18 mouse cellular contexts compared by ENCODE assay signal in genomic region chr19:57985918-57986900, GRCm38 (mm10).
DNase-seq lines count a peak whose midpoint lies in the region; ATAC-seq and TF ChIP-seq lines count a peak whose summit lies in the region.
"Had no signal": no experiment of that assay in that cellular context is flagged by ENCODE, and none has a peak within 500 bp of the region (broad histone marks: within the 10 kb centered on the region; RNA-seq: fewer than 3 reads in every experiment).

No protein-coding gene starts in this region.

- peak; percentile 33 for DNase-seq in lung, postnatal 0 days (ENCODE audit: low spot score)
- DNase-seq in lung, adult 2 months = no peak
- no peak for DNase-seq in natural killer cell, adult 2 months (ENCODE audit: low spot score in 2 of 2)
- DNase-seq in left cerebral cortex, postnatal 36 days (ENCODE audit: low spot score in 2 of 2) = no peak
- no peak for DNase-seq in ovary, postnatal 36 days (ENCODE audit: low spot score)
- DNase-seq: adrenal gland, postnatal 36 days; cerebellum, adult 11 months; heart, postnatal 36 days; layer of hippocampus, postnatal 36 days; right cerebral cortex, postnatal 4 days had no signal

- no peaks in the 10 kb centered on the region for H3K9me3 ChIP-seq in lung, postnatal 0 days (ENCODE audit: low read length)
- H3K9me3 ChIP-seq in forebrain, embryonic 13.5 days (replicated peaks) = no peaks in the 10 kb centered on the region
- H3K9me3 ChIP-seq in hindbrain, embryonic 15.5 days = no peaks in the 10 kb centered on the region
- H3K9me3 ChIP-seq in neural tube, embryonic 12.5 days = no peaks in the 10 kb centered on the region
- H3K9me3 ChIP-seq: lung, embryonic 15.5 days had no signal

- no peak for TF ChIP-seq POLR2A in lung, adult 2 months (IDR thresholded peaks at IDR 0.05; ENCODE audit: borderline replicate concordance, extremely low read depth, low read depth, low read length)

- TF ChIP-seq EP300 in lung, postnatal 0 days (IDR thresholded peaks at IDR 0.05) = no peak

- H3K27me3 ChIP-seq in lung, postnatal 0 days (replicated peaks; ENCODE audit: insufficient read depth, low read length) = no peaks in the 10 kb centered on the region
- no peaks in the 10 kb centered on the region for H3K27me3 ChIP-seq in forebrain, embryonic 13.5 days
- no peaks in the 10 kb centered on the region for H3K27me3 ChIP-seq in hindbrain, embryonic 15.5 days
- H3K27me3 ChIP-seq in neural tube, embryonic 12.5 days (replicated peaks) = no peaks in the 10 kb centered on the region
- H3K27me3 ChIP-seq: lung, embryonic 15.5 days had no signal

- intact Hi-C loops in left cerebral cortex, postnatal 36 days (cut with DNase I) = no loop called here

- H3K27ac ChIP-seq in lung, postnatal 0 days (ENCODE audit: low read length) = no peak overlapping the region
- peak overlapping the region; percentile 81 for H3K27ac ChIP-seq in forebrain, embryonic 13.5 days
- no peak overlapping the region for H3K27ac ChIP-seq in hindbrain, embryonic 15.5 days (replicated peaks)
- no peak overlapping the region for H3K27ac ChIP-seq in neural tube, embryonic 12.5 days
- H3K27ac ChIP-seq: lung, embryonic 15.5 days had no signal

- H3K9ac ChIP-seq in lung, postnatal 0 days (replicated peaks; ENCODE audit: low read depth) = no peak overlapping the region
- H3K9ac ChIP-seq in forebrain, embryonic 13.5 days = no peak overlapping the region
- no peak overlapping the region for H3K9ac ChIP-seq in hindbrain, embryonic 15.5 days
- no peak overlapping the region for H3K9ac ChIP-seq in neural tube, embryonic 12.5 days
- H3K9ac ChIP-seq: lung, embryonic 15.5 days had no signal

- 0 out of 2 replicates have a peak, but pooled peaks have one; percentile 23 for ATAC-seq in lung, postnatal 0 days
- peak; percentile 68; the same call in 1 of the 2 replicates for ATAC-seq in forebrain, embryonic 13.5 days
- ATAC-seq in hindbrain, embryonic 15.5 days (ENCODE audit: low FRiP score, low read depth) = peak; percentile 45; the same call in 1 of the 2 replicates
- peak; percentile 85 for ATAC-seq in neural tube, embryonic 12.5 days (ENCODE audit: low FRiP score, low read depth)

- H3K4me2 ChIP-seq in lung, postnatal 0 days (replicated peaks; ENCODE audit: low read depth, low read length) = no peak overlapping the region
- no peak overlapping the region for H3K4me2 ChIP-seq in forebrain, embryonic 13.5 days
- no peak overlapping the region for H3K4me2 ChIP-seq in hindbrain, embryonic 15.5 days
- no peak overlapping the region for H3K4me2 ChIP-seq in neural tube, embryonic 12.5 days (replicated peaks)
- H3K4me2 ChIP-seq: heart, embryonic 11.5 days; lung, embryonic 15.5 days had no signal

- H3K4me1 ChIP-seq in lung, postnatal 0 days (ENCODE audit: insufficient read depth, low read depth, low read length) = no peaks in the 10 kb centered on the region
- no peaks in the 10 kb centered on the region for H3K4me1 ChIP-seq in lung, adult 2 months (ENCODE audit: control insufficient read depth, insufficient read depth, low read length)
- peaks cover 53% of the 10 kb centered on the region for H3K4me1 ChIP-seq in forebrain, embryonic 13.5 days
- H3K4me1 ChIP-seq in hindbrain, embryonic 15.5 days (replicated peaks) = peaks cover 15% of the 10 kb centered on the region; the same call in 1 of the 2 replicates
- H3K4me1 ChIP-seq in neural tube, embryonic 12.5 days = peaks cover 12% of the 10 kb centered on the region
- H3K4me1 ChIP-seq: lung, embryonic 15.5 days had no signal

- H3K4me3 ChIP-seq in lung, postnatal 0 days (ENCODE audit: low read depth, low read length) = no peak overlapping the region
- H3K4me3 ChIP-seq in lung, adult 2 months (replicated peaks; ENCODE audit: extremely low read depth, low read depth, low read length) = no peak overlapping the region
- no peak overlapping the region for H3K4me3 ChIP-seq in forebrain, embryonic 13.5 days
- no peak overlapping the region for H3K4me3 ChIP-seq in hindbrain, embryonic 15.5 days
- no peak overlapping the region for H3K4me3 ChIP-seq in neural tube, embryonic 12.5 days
- H3K4me3 ChIP-seq: erythroblast, embryonic 14.5 days; lung, embryonic 15.5 days; megakaryocyte, embryonic 14.5 days had no signal

- no peaks in the 10 kb centered on the region for H3K36me3 ChIP-seq in lung, postnatal 0 days (ENCODE audit: insufficient read depth, low read length)
- H3K36me3 ChIP-seq in forebrain, embryonic 13.5 days (ENCODE audit: poor library complexity, severe bottlenecking) = no peaks in the 10 kb centered on the region; the same call in 1 of the 2 replicates
- H3K36me3 ChIP-seq in hindbrain, embryonic 15.5 days = no peaks in the 10 kb centered on the region
- no peaks in the 10 kb centered on the region for H3K36me3 ChIP-seq in neural tube, embryonic 12.5 days
- H3K36me3 ChIP-seq: G1E; lung, embryonic 15.5 days had no signal

- WGBS in lung, postnatal 0 days = 89% methylated on average over 21 of the region's 21 CpGs
- 88% methylated on average over 21 of the region's 21 CpGs for WGBS in lung, adult 2 months
- 34% methylated on average over 21 of the region's 21 CpGs for WGBS in forebrain, embryonic 13.5 days
- 34% methylated on average over 21 of the region's 21 CpGs for WGBS in hindbrain, embryonic 15.5 days
- 54% methylated on average over 21 of the region's 21 CpGs for WGBS in neural tube, embryonic 12.5 days

- no peak for TF ChIP-seq CTCF in lung, postnatal 0 days (IDR thresholded peaks at IDR 0.05)
- no peak for TF ChIP-seq CTCF in lung, adult 2 months (IDR thresholded peaks at IDR 0.05; ENCODE audit: insufficient read depth, low read length)

Comparison
In these comparisons a context has a peak if more than half of its experiments do, and no peak if none do; other contexts are left out.
1. ATAC-seq: peak in every context shown above with its lines; median percentile 85 in neural tube, embryonic 12.5 days; 68 in forebrain, embryonic 13.5 days; 45 in hindbrain, embryonic 15.5 days; 23 in lung, postnatal 0 days.